Mouse (Mus musculus) adrenal gland, adult 2 months (tissue): ENCODE measurements at regions not wholly inside any gene's neighbourhood (a gene's known extent, or its start where the extent isn't known, plus 50 kb on each side); places are given as distances from the start of the nearest gene placed in this dataset.

Source experiments
- DNase-seq: peaks from one replicate; pipeline ENCODE4 v3.0.0; 2021

DNA sequence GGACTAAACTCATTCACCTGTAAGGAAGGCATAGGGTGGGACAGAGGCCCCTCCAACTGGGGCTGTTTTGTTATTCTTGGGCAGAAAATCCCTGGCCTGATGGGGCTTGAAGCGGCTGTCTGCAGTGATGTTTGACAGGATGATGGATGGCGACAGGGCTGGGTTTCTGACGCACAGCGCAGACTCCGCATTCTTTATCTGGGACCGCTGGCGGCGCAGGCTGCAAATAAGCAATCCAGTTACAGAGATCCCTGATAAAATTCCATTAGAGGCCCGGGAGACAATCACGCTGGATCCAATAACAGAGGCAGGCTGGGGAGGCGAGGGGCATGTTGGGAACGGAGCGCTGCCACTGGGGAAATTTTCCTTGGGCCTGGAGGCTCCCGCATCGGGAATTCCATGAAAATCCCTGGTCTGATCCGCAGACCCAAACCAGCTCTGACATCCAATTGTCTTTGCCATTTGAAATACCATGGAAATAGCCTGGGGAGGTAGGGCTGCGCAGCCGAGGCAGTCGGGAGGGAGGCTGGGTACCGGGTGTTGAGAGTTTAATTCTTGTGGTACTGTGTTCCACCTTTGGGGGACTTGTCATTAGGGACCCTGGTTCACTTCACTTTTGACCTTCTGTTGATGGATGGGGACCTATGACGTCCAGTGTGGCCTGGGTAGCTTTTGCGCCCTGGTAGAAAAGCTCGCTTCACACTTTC, 99.0 kb upstream of the Sdk2 start:
- DNase-seq: peak; percentile 19

DNA sequence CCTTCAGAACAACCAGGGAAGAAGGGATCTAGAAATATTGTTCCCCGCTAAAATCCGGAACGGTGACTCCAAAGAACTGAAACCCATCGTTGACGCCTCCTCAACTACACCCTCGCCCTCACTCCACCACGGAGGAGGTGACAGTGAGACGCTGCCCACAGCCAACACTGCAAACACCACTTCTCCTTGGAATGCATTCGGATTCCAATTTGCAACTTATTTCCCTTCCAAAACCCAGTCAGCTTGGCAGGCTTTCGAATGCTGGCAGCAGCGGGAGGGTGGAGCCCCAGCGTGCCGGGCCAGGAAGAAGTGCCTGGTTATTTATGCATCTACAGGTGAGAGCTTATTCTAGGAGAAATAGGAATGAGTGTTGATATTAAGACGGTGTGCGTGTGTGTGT, 85.9 kb upstream of the Sdk2 start:
- peak; percentile 24 for DNase-seq

DNA sequence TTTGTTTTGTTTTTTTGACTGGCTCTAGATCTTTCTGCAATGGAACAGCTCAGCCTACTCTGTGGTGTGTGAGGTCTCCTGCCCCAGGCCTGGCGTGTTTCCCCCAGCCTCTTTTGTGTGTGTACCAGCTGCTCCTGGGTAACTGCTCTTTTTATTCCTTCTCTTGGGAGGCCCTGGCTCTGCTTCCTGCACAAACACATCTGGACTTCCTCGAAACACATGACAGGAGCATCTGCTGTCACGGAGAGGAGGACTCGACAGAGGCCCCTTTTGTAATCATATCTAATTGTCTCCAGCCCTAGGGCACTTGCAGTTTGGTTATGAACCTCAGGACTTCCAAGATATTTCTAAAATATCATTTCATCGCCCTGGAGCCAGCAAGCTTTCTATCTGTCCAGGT, 79.5 kb upstream of the Sdk2 start:
- no peak for DNase-seq

DNA sequence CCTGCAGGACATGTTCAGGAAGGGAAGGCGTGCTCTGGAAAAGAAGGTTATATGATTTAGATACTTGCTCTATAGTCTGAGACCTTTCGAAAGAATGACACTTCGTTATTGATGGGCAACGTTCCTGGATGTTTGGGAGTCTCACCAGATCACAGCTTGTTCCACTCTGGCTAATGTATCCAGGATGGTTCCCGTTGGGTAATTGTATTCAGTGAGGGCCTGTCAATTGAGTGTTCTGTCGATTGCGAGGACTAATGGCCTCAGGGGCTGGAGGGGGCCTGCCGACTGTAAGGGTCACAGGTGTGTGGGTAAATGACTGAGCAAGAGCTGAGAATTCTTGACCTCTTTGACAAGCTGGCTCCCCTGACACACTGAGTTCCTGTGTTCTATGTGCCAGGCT, 62.4 kb upstream of the Sdk2 start:
- DNase-seq: no peak

DNA sequence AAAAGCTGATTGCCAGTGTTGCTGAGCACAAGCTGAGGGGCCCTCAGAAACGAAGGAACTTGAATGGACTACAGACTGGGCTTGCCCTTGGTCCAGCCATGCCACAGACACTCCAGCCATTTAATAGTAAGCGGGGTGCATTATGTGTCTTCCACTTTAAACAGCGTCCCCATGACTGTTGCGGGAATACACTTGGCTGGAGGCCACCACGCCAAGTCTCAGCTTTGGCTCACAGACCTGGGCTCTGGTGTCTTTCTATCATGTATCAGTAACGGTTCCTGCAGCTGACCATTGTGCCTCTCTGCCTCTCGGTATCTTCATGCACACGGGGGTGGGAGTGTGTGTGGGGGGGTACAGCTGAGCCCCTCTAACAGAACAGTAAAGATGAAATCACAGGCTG, 62.0 kb upstream of the Sdk2 start:
- DNase-seq: no peak

DNA sequence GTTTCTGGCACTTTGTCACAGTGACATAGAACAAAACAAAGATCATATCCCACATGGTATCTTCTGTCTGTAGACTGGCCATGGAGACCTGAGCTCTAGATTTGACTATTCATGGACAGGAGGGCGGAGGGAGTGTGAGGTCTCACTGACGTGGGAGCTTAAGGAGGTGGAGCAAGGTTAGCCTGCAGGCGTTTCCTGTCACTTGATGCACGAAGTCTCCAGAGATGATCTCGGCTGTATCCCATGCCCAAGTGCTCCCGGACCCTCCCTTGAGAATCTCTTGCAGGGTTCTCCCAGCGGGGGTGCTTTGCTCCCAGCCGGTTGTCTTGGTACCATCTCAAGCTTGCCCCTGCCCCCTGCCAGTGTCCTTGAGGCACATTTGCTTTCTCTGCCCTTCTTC, 60.6 kb upstream of the Sdk2 start:
- DNase-seq: no peak

DNA sequence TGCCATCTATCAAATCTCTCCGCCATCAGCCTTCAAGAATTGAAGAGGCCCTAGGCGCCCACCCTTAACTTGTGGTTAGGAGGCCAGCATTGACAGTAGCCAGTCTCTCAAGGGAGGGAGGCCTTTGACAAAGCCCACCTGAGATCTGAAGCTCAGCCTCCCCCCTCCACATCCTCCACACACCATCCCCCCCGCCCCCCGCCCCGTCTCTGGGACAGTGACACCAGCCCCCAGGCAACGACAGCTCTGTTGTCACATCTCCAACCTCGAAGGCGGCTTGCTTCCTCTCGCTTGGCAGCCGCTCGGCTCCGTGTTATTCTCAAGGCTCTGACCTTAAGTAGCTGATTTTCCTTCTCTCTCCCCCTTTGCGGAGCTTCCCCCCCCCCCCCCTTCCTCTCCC, 55.3 kb upstream of the Sdk2 start:
- DNase-seq: no peak

DNA sequence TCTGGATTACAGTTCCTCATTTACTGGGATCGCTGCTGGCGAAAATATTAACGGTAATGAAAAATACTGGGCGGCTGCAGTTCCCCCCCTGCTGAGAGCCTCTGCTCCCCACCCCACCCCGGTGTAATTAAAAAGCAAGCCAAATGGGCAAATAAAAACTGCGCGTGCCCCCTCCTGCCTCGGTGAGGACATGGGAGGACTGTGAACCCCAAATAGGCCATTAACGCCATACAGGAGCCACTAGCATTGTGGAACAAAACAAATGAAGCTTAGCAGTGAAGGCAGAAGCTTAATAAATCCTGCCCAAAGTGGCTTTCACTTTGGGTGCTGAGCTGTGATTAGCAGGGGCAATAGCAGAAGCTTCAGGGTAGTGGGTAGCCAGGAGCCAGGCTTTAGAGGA, 52.3 kb upstream of the Sdk2 start:
- no peak for DNase-seq
